Mouse (Mus musculus): ENCODE results near the gene L1td1.

DNA sequence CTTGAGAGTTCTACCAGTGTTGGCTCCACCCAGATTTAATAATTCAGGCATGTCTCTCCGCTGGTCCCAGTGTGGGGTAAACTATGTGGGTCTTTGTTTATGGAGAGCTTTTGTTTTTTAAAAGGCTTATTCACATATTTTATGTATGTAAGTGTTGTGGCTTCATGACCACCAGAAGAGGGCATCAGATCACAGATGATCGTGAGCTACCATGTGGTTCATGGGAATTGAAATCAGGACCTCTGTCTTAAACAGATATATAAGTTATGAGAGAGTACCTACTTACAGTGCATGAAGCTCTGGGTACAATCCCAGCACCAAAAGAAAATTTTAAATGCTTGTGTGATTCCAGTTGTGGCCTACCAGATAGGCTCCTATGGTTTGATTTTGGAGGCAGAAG lies 13.2 kb downstream of the L1td1 start:
- TF ChIP-seq EP300 (optimal IDR thresholded peaks at IDR 0.05) (no peak), CTCF (IDR thresholded peaks at IDR 0.05; ENCODE audit: low read depth) (peak; percentile 80)

All from stomach, postnatal 0 days (tissue).